Mouse (Mus musculus) adrenal gland, postnatal 0 days (tissue): Measurements from ENCODE around the gene Pate1. TPM values are rescaled to one million over a fixed set of nuclear protein-coding genes. Genes with fewer than 3 reads are reported as not detected.

Experiments used
- polyA plus RNA-seq: library from polyadenylated mRNA; unstranded; fragments of >200 nt; fragmentation: Nextera tagmentation; extraction: Ambion mirVana; gene quantifications from 2 replicates; pipeline ENCODE4 v1.2.1, GENCODE M21; 2015

Pate1 gene
- polyA plus RNA-seq, result not detected in 2 replicates

GRCm38 (mm10) chr9:35687013-35687412, at the start of gene Pate1:
Gene Pate1, minus strand, starts transcription at chr9:35687390.

GRCm38 (mm10) chr9:35648102-35648501, 39.1 kb downstream of the Pate1 start, which contains the start of gene Pate3:
Gene Pate3, minus strand, starts transcription at chr9:35648202.

Other genes with a start within 250 kb of the Pate1 start
- gene Gm1113, start 169.1 kb downstream of the Pate1 start, polyA plus RNA-seq, result not detected in 2 replicates
- gene Ddx25, start 128.9 kb downstream of the Pate1 start, polyA plus RNA-seq, result 1.8 and 3.6 TPM in 2 replicates
- gene Pus3, start 128.8 kb downstream of the Pate1 start, polyA plus RNA-seq, result 10.7 and 11.9 TPM in 2 replicates
- gene Pate2, start 117.1 kb downstream of the Pate1 start, polyA plus RNA-seq, result 0.15 and 0.27 TPM in 2 replicates
- 7.3 and 8.3 TPM in 2 replicates for gene Hyls1, start 117.0 kb downstream of the Pate1 start, polyA plus RNA-seq
- gene Pate4, start 75.4 kb downstream of the Pate1 start, polyA plus RNA-seq, result not detected in 2 replicates
- not detected in 2 replicates for gene Pate3, start 39.2 kb downstream of the Pate1 start, polyA plus RNA-seq
- not detected in 2 replicates for gene Gm17677, start 53.7 kb upstream of the Pate1 start, polyA plus RNA-seq
- not detected in 2 replicates for gene Gm17727, start 90.7 kb upstream of the Pate1 start, polyA plus RNA-seq
- not detected in 2 replicates for gene Gm27235, start 102.7 kb upstream of the Pate1 start, polyA plus RNA-seq
- not detected in 2 replicates for gene D730048I06Rik, start 102.7 kb upstream of the Pate1 start, polyA plus RNA-seq
- gene 9230110F15Rik, start 156.8 kb upstream of the Pate1 start, polyA plus RNA-seq, result not detected in 2 replicates
- not detected in 2 replicates for gene 9230113P08Rik, start 221.0 kb upstream of the Pate1 start, polyA plus RNA-seq